Mouse (Mus musculus) layer of hippocampus, adult 18-20 months (tissue): ENCODE results near the gene Ap4m1. TPM values are rescaled to one million over a fixed set of nuclear protein-coding genes. Genes with fewer than 3 reads are reported as not detected.
"Not testable (repeated sequence)": the region's sequence is repeated elsewhere in the genome, so short reads cannot be mapped to it uniquely, and the experiment has no call there.

ENCODE experiments used
- DNase-seq, 2 experiments: peaks; one replicate each; pipeline ENCODE4 v3.0.0; 2022; ENCODE audit warnings: low spot score in 2 of 2
- microRNA-seq, 2 experiments: library from miRNA; unstranded; fragments of <30 nt; microRNA quantifications; one replicate each; pipeline ENCODE4 v1.2.0; 2021
- total RNA-seq, 2 experiments: library from RNA; stranded (reverse); gene quantifications; 2 replicates each; pipeline ENCODE4 v1.2.3; 2021

Gene Ap4m1
- total RNA-seq, 2 experiments from 2014 or later: 19.5 to 25.4 TPM

GRCm38 (mm10) chr5:138194755-138195345 lies 23.0 kb downstream of the Ap4m1 start:
- peak; percentile 21 to 36 for DNase-seq

- no peak for DNase-seq
Measured at GRCm38 (mm10) chr5:138195463-138195862, 23.7 kb downstream of the Ap4m1 start.

GRCm38 (mm10) chr5:138199576-138199975 lies 27.8 kb downstream of the Ap4m1 start:
- peak in 1 of 2 experiments; percentile 30 for DNase-seq

GRCm38 (mm10) chr5:138202086-138202485 lies 30.3 kb downstream of the Ap4m1 start:
- DNase-seq: no peak

- no peak for DNase-seq
Measured at GRCm38 (mm10) chr5:138207253-138207652, 35.5 kb downstream of the Ap4m1 start.

- DNase-seq: no peak
Measured at GRCm38 (mm10) chr5:138207873-138208272, 36.1 kb downstream of the Ap4m1 start.

GRCm38 (mm10) chr5:138216632-138217031 lies 44.8 kb downstream of the Ap4m1 start:
- not testable (repeated sequence) for DNase-seq

GRCm38 (mm10) chr5:138219864-138220263 lies 48.1 kb downstream of the Ap4m1 start:
- DNase-seq: no peak

GRCm38 (mm10) chr5:138222111-138222510 lies 50.3 kb downstream of the Ap4m1 start:
- DNase-seq: peak; percentile 76 to 89

GRCm38 (mm10) chr5:138223287-138223686 lies 51.5 kb downstream of the Ap4m1 start:
- DNase-seq: no peak

GRCm38 (mm10) chr5:138225700-138226099 lies 53.9 kb downstream of the Ap4m1 start, which contains the start of gene Nxpe5:
TSS of gene Nxpe5 (plus strand) at chr5:138225898.
- DNase-seq: no peak

GRCm38 (mm10) chr5:138226491-138226890 lies 54.7 kb downstream of the Ap4m1 start:
- DNase-seq: no peak

GRCm38 (mm10) chr5:138227367-138227766 lies 55.6 kb downstream of the Ap4m1 start:
- no peak for DNase-seq

- peak in 1 of 2 experiments; percentile 22 for DNase-seq
Measured at GRCm38 (mm10) chr5:138228026-138228425, 56.2 kb downstream of the Ap4m1 start.

- DNase-seq: no peak
Measured at GRCm38 (mm10) chr5:138229511-138229910, 57.7 kb downstream of the Ap4m1 start.

Small RNA genes within 50 kb of the gene (microRNA-seq; reads per million reads assigned to microRNA genes)
- gene Mir106b (405 to 589 reads per million in 2 experiments), gene Mir25 (53.1 to 74.3 reads per million in 2 experiments), gene Mir93 (1,064 to 1,415 reads per million in 2 experiments)

Other genes starting within 250 kb of the Ap4m1 start
- 10 to 100 TPM; 21.4 to 22.4 TPM for gene Gjc3, start 208.9 kb upstream of the Ap4m1 start, total RNA-seq
- gene Azgp1, start 190.5 kb upstream of the Ap4m1 start, total RNA-seq: not detected
- not detected for gene Smok3a, start 150.7 kb upstream of the Ap4m1 start, total RNA-seq
- gene Smok3b, start 150.6 kb upstream of the Ap4m1 start, total RNA-seq: not detected
- not detected for gene Smok3c, start 118.8 kb upstream of the Ap4m1 start, total RNA-seq
- 10 to 100 TPM; 39.6 to 42.2 TPM for gene Zkscan1, start 86.9 kb upstream of the Ap4m1 start, total RNA-seq
- gene Zscan21, start 55.1 kb upstream of the Ap4m1 start, total RNA-seq: 10 to 100 TPM; 13.9 to 15.7 TPM
- 10 to 100 TPM; 10.6 to 13.2 TPM for gene Zfp113, start 16.3 kb upstream of the Ap4m1 start, total RNA-seq
- gene Cops6, start 10.9 kb upstream of the Ap4m1 start, total RNA-seq: 100 to 1,000 TPM; 139 to 142 TPM
- gene Mcm7, start 420 bp downstream of the Ap4m1 start, total RNA-seq: 10 to 100 TPM; 15.8 to 16.4 TPM
- gene Taf6, start 15.4 kb downstream of the Ap4m1 start, total RNA-seq: 10 to 100 TPM; 42.0 to 43.7 TPM
- gene Cnpy4, start 15.5 kb downstream of the Ap4m1 start, total RNA-seq: 10 to 100 TPM; 14.6 to 15.3 TPM
- gene Mblac1, start 22.3 kb downstream of the Ap4m1 start, total RNA-seq: 1 to 10 TPM; 6.8 to 8.9 TPM
- not detected for gene Nxpe5, start 53.9 kb downstream of the Ap4m1 start, total RNA-seq
- gene Lamtor4, start 83.5 kb downstream of the Ap4m1 start, total RNA-seq: 10 to 100 TPM; 54.4 to 55.9 TPM
- 10 to 100 TPM; 72.5 to 73.6 TPM for gene BC037034, start 92.0 kb downstream of the Ap4m1 start, total RNA-seq
- 1 to 10 TPM; 3.6 to 4.1 TPM for gene Gal3st4, start 100.8 kb downstream of the Ap4m1 start, total RNA-seq
- gene Gm43720, start 108.0 kb downstream of the Ap4m1 start, total RNA-seq: not detected
- 1 to 10 TPM; 1.2 to 1.5 TPM for gene Gpc2, start 108.0 kb downstream of the Ap4m1 start, total RNA-seq
- gene Stag3, start 108.2 kb downstream of the Ap4m1 start, total RNA-seq: 1 to 10 TPM in 1 of 2 experiments, under 1 TPM in 1; 0.47 to 1.1 TPM
- under 1 TPM in 1 of 2 experiments, not detected in 1; 0.40 TPM for gene Pvrig, start 170.0 kb downstream of the Ap4m1 start, total RNA-seq